Mouse (Mus musculus) cerebellum, adult 9-10 months (tissue): Measurements from ENCODE around the gene Mageb1.
"Not testable (repeated sequence)": the region's sequence is repeated elsewhere in the genome, so short reads cannot be mapped to it uniquely, and the experiment has no call there.

Source experiments
- DNase-seq: peaks from one replicate; pipeline ENCODE4 v3.0.0; 2022

Mageb1 gene

GRCm38 (mm10) chrX:92016233-92016632 is at the start of gene Mageb1:
Gene Mageb1, minus strand, starts transcription at chrX:92016333.
- DNase-seq, result not testable (repeated sequence)
